Mouse (Mus musculus): Measurements from ENCODE around the gene Pqlc3. TPM values are rescaled to one million over a fixed set of nuclear protein-coding genes. Genes with fewer than 3 reads are reported as not detected.
A peak's percentile ranks its signal among the peaks of the same experiment; 100 is the strongest.

Pqlc3 gene
- 2.5 and 3.0 TPM in 2 replicates for polyA plus RNA-seq (2014; fragmentation: Nextera tagmentation; extraction: Ambion mirVana)

DNA sequence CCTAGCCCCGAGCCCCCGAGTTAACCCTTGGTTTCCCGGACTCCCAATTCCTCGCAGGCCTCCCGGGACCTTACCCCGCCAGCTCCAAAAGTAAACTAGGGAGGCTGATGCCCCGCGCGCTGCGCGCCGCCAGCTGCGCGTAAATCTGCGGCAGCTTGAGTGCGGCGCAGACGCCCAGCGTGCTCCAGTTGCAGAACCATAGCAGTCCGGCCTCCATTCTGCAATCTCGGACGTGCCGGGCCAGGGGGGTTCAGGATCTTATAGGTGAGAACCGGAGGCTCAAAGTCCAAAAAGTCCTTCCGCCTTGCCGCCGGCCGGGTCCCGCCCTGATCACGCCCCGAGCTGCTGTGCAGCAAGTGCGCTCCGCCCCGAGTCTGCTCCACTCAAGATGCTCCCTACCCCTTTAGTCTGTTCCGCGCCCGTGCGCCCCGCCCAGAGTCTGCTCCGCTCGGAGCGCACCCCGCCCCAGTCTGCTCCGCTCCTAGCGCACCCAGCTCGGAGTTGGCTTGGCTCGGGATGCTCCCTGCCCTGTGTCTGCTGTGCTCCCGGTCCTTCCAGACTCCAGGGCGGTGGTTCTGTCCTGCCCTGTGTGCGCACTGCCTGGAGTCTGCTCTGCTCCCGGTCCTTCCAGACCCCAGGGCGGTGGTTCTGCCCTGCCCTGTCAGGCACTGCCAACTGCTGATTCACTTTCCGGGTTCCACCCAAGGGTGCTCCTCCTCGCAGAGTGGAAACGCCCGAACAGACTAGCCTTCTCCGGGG lies at the start of gene Pqlc3:
Pqlc3 (minus strand) TSS at position 670 of the 759 bp plus-strand sequence.
- Histone ChIP-seq H3K4me1 (ENCODE audit: control insufficient read depth, insufficient read depth, low read length) (0 out of 2 replicates have a peak, but pooled peaks cover 16% of the 10 kb centered on the region), H3K27ac (ENCODE audit: low read depth, low read length) (no peak within 1 kb of the TSS), H3K9me3 (ENCODE audit: control insufficient read depth, low read length) (no peaks in the 10 kb centered on the region), H3K9ac (ENCODE audit: low read depth, low read length) (peak within 1 kb of the TSS; percentile 47; the same call in 1 of the 2 replicates), H3K4me3 (ENCODE audit: low read length) (peak within 1 kb of the TSS; percentile 50), H3K4me2 (replicated peaks; ENCODE audit: low read depth, low read length) (peak within 1 kb of the TSS; percentile 87), H3K36me3 (ENCODE audit: control insufficient read depth, insufficient read depth, low read length) (no peaks in the 10 kb centered on the region), H3K27me3 (ENCODE audit: control insufficient read depth, insufficient read depth, low read length) (peaks cover 8% of the 10 kb centered on the region)
- WGBS = under 1% methylated on average over 57 of the region's 57 CpGs
- peak; percentile 94 for ATAC-seq (ENCODE audit: low FRiP score, low TSS enrichment)

DNA sequence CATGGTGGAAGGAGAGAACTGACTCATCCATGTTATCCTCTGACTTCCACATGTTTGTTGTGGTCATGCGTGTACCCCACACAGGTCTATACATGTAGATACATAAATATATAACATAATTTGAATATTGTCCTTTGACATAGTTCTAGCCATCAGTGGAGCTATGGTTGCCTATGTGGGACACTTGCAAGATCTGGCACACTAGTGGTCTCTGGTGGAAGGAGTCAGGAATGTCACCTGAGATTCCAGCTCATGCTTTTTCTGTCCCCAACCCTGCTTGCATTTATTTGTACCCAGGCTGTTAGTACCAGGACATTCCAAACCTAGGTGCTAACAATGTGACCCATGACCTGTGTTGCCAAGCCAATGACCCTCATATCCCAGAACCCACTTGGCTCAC lies 49.6 kb upstream of the Pqlc3 start:
- Histone ChIP-seq H3K4me1 (ENCODE audit: control insufficient read depth, insufficient read depth, low read length) (no peaks in the 10 kb centered on the region), H3K27me3 (ENCODE audit: control insufficient read depth, insufficient read depth, low read length) (no peaks in the 10 kb centered on the region), H3K27ac (ENCODE audit: low read depth, low read length) (no peak overlapping the region), H3K36me3 (ENCODE audit: control insufficient read depth, insufficient read depth, low read length) (no peaks in the 10 kb centered on the region), H3K9ac (ENCODE audit: low read depth, low read length) (no peak overlapping the region), H3K4me2 (replicated peaks; ENCODE audit: low read depth, low read length) (no peak overlapping the region), H3K9me3 (ENCODE audit: control insufficient read depth, low read length) (no peaks in the 10 kb centered on the region), H3K4me3 (ENCODE audit: low read length) (no peak overlapping the region)
- 100% methylated on average over 1 of the region's 1 CpGs for WGBS
- ATAC-seq (ENCODE audit: low FRiP score, low TSS enrichment) = no peak

DNA sequence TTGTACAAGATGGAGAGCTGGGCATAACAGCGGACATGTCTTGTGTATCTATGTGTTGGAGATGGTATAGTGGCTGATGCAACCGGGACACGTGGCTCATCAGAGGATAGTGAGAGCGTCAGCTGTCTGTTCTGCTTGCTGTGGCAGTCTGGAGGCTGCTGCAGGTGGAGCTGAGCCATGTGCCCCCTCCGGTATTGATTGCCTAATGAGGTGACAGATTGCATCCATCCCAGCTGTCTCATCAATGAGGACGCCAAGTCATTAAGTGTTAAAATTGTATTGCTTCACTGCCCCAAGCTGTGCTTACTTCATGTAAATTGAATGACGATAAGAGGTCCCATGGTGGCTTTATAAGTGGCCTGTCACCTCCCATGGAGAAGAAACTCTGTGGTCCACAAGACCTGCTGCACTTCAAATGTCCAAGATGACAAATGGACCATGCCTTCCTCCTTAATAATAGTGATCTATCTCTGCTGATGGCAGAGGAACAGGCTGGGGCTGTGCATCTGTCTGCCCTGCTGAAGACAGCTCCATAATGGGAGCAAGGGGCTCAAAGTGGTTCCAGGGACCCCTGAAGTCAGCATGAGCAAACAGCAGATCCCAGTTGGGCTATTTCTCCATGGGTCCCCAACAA lies 48.9 kb upstream of the Pqlc3 start:
- no peaks in the 10 kb centered on the region for H3K9me3 ChIP-seq (ENCODE audit: control insufficient read depth, low read length)
- no peak overlapping the region for H3K27ac ChIP-seq (ENCODE audit: low read depth, low read length)
- H3K36me3 ChIP-seq (ENCODE audit: control insufficient read depth, insufficient read depth, low read length) = no peaks in the 10 kb centered on the region
- no peaks in the 10 kb centered on the region for H3K4me1 ChIP-seq (ENCODE audit: control insufficient read depth, insufficient read depth, low read length)
- H3K4me3 ChIP-seq (ENCODE audit: low read length) = no peak overlapping the region
- no peak overlapping the region for H3K9ac ChIP-seq (ENCODE audit: low read depth, low read length)
- H3K4me2 ChIP-seq (replicated peaks; ENCODE audit: low read depth, low read length) = no peak overlapping the region
- no peak for ATAC-seq (ENCODE audit: low FRiP score, low TSS enrichment)
- H3K27me3 ChIP-seq (ENCODE audit: control insufficient read depth, insufficient read depth, low read length) = no peaks in the 10 kb centered on the region
- 63% methylated on average over 7 of the region's 7 CpGs for WGBS

DNA sequence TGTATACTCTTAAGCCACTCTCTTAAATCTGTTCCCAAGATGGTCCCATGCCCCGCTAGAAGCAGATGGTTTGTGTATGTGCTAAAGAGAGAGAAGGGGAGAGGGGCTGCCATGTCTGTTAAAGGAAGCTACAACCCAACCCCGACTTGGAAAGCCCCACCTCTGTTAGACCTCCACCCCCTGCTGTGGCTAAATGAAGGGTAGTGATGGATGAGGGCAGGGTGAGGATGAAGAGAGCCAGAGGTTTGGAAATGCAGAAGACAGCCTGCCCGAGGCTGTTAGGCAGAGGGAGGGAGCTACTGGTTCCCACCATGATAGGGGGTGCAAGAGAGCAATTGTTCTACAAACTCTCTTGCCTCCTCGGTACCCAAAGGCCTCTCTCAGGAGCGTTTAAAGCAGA lies 43.1 kb upstream of the Pqlc3 start:
- no peaks in the 10 kb centered on the region for H3K4me1 ChIP-seq (ENCODE audit: control insufficient read depth, insufficient read depth, low read length)
- H3K36me3 ChIP-seq (ENCODE audit: control insufficient read depth, insufficient read depth, low read length) = no peaks in the 10 kb centered on the region
- H3K27ac ChIP-seq (ENCODE audit: low read depth, low read length) = no peak overlapping the region
- H3K9me3 ChIP-seq (ENCODE audit: control insufficient read depth, low read length) = no peaks in the 10 kb centered on the region
- H3K4me3 ChIP-seq (ENCODE audit: low read length) = no peak overlapping the region
- no peak for ATAC-seq (ENCODE audit: low FRiP score, low TSS enrichment)
- 45% methylated on average over 5 of the region's 5 CpGs for WGBS
- H3K4me2 ChIP-seq (replicated peaks; ENCODE audit: low read depth, low read length) = no peak overlapping the region
- H3K9ac ChIP-seq (ENCODE audit: low read depth, low read length) = no peak overlapping the region
- no peaks in the 10 kb centered on the region for H3K27me3 ChIP-seq (ENCODE audit: control insufficient read depth, insufficient read depth, low read length)

DNA sequence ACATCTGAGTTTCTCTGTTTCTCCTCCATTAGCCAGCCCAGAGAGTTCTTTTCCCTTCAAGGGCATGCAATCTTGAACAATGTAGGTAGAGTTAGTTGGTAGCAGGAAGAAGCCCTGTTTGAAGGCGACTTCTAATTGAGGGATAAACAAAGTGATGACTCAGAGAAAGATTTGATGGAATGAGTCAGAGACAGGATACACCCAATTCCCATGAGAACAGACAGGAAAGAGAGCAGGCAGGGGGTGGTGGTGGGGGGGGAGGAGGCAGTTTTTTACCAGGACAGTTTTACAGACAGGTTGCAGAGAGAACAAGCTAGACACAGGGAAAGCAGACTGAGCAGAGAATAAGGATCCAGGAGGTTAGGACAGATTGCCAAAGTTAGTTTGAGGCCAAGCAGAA lies 40.4 kb upstream of the Pqlc3 start:
- no peaks in the 10 kb centered on the region for H3K9me3 ChIP-seq (ENCODE audit: control insufficient read depth, low read length)
- H3K4me2 ChIP-seq (replicated peaks; ENCODE audit: low read depth, low read length) = no peak overlapping the region
- H3K4me3 ChIP-seq (ENCODE audit: low read length) = no peak overlapping the region
- H3K4me1 ChIP-seq (ENCODE audit: control insufficient read depth, insufficient read depth, low read length) = no peaks in the 10 kb centered on the region
- no peaks in the 10 kb centered on the region for H3K27me3 ChIP-seq (ENCODE audit: control insufficient read depth, insufficient read depth, low read length)
- H3K36me3 ChIP-seq (ENCODE audit: control insufficient read depth, insufficient read depth, low read length) = no peaks in the 10 kb centered on the region
- 47% methylated on average over 1 of the region's 1 CpGs for WGBS
- no peak overlapping the region for H3K27ac ChIP-seq (ENCODE audit: low read depth, low read length)
- no peak overlapping the region for H3K9ac ChIP-seq (ENCODE audit: low read depth, low read length)
- no peak for ATAC-seq (ENCODE audit: low FRiP score, low TSS enrichment)

DNA sequence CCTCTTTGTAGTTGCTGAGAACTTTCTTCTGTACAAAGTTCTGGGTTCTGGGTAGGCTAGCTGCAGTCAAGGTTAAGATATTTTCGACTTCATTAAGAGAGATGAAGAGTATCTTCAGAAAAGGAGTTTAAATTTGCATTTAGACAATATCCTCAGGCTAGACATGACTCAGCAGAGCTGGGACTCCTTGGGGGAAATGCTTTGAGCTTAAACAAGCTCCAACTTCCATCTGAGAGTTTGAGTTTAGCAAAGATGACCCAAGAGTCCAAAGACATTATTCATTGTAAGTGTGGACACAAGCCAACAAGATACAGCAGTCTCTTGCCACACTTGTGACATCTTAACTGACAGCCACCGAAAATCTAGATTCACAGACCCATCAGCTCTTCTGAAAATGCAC lies 39.2 kb upstream of the Pqlc3 start:
- H3K4me2 ChIP-seq (replicated peaks; ENCODE audit: low read depth, low read length) = no peak overlapping the region
- H3K27ac ChIP-seq (ENCODE audit: low read depth, low read length) = no peak overlapping the region
- no peaks in the 10 kb centered on the region for H3K36me3 ChIP-seq (ENCODE audit: control insufficient read depth, insufficient read depth, low read length)
- H3K4me3 ChIP-seq (ENCODE audit: low read length) = no peak overlapping the region
- no peak for ATAC-seq (ENCODE audit: low FRiP score, low TSS enrichment)
- H3K9ac ChIP-seq (ENCODE audit: low read depth, low read length) = no peak overlapping the region
- H3K9me3 ChIP-seq (ENCODE audit: control insufficient read depth, low read length) = no peaks in the 10 kb centered on the region
- no peaks in the 10 kb centered on the region for H3K27me3 ChIP-seq (ENCODE audit: control insufficient read depth, insufficient read depth, low read length)
- 81% methylated on average over 2 of the region's 2 CpGs for WGBS
- no peaks in the 10 kb centered on the region for H3K4me1 ChIP-seq (ENCODE audit: control insufficient read depth, insufficient read depth, low read length)

DNA sequence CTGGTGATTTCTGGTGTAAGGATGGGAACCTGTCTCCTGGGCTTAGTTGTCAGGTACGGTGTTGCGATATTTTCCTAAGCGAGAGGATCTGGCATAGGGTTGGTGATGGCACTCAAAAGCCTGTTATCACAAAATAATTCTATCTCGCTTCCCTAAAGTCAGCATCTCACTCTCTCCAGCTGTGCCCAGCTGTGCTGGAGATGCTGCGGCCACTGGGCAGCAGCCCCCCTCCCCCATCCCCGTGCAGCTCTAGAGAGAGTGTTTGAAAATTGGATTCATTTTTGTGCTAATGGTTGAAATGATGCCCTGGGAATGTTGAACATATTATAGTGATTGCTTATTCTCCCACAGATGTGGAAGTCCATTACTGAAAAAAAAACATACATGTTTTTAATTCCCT lies 38.0 kb upstream of the Pqlc3 start:
- no peak for ATAC-seq (ENCODE audit: low FRiP score, low TSS enrichment)
- no peaks in the 10 kb centered on the region for H3K36me3 ChIP-seq (ENCODE audit: control insufficient read depth, insufficient read depth, low read length)
- H3K27me3 ChIP-seq (ENCODE audit: control insufficient read depth, insufficient read depth, low read length) = no peaks in the 10 kb centered on the region
- H3K4me3 ChIP-seq (ENCODE audit: low read length) = no peak overlapping the region
- WGBS = 81% methylated on average over 6 of the region's 6 CpGs
- no peak overlapping the region for H3K27ac ChIP-seq (ENCODE audit: low read depth, low read length)
- H3K4me2 ChIP-seq (replicated peaks; ENCODE audit: low read depth, low read length) = no peak overlapping the region
- no peaks in the 10 kb centered on the region for H3K9me3 ChIP-seq (ENCODE audit: control insufficient read depth, low read length)
- H3K9ac ChIP-seq (ENCODE audit: low read depth, low read length) = no peak overlapping the region
- H3K4me1 ChIP-seq (ENCODE audit: control insufficient read depth, insufficient read depth, low read length) = no peaks in the 10 kb centered on the region

DNA sequence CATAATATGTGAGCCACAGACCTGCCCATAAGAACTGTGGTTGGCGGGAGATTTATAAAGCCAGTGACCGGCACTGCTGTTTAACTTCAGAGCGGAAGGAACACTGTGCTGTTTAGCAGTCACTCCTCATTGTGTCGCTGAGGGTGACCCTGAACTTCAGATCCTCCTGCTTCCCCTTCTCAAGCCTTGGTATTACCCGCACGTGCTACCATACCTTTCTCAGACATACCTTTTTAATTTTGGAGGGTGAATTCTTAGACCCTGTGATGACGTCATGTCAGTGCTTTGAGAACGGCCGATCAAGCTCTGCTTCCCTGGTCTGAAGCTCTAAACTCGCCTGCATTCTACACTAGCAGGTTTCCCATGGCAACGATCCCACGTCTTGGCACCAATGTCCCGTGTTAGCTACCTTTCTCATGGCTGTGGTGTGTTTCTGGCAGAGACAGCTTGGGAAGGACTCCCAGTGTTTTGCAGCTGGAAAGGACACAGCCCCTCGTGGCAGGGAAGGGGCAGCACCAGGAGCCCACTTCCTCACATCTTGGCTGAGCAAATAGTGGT lies 36.9 kb upstream of the Pqlc3 start:
- Histone ChIP-seq H3K36me3 (ENCODE audit: control insufficient read depth, insufficient read depth, low read length) (no peaks in the 10 kb centered on the region), H3K27me3 (ENCODE audit: control insufficient read depth, insufficient read depth, low read length) (no peaks in the 10 kb centered on the region), H3K9me3 (ENCODE audit: control insufficient read depth, low read length) (no peaks in the 10 kb centered on the region), H3K27ac (ENCODE audit: low read depth, low read length) (no peak overlapping the region), H3K4me2 (replicated peaks; ENCODE audit: low read depth, low read length) (no peak overlapping the region), H3K4me1 (ENCODE audit: control insufficient read depth, insufficient read depth, low read length) (no peaks in the 10 kb centered on the region), H3K4me3 (ENCODE audit: low read length) (no peak overlapping the region), H3K9ac (ENCODE audit: low read depth, low read length) (no peak overlapping the region)
- ATAC-seq (ENCODE audit: low FRiP score, low TSS enrichment) = no peak
- 70% methylated on average over 14 of the region's 14 CpGs for WGBS

DNA sequence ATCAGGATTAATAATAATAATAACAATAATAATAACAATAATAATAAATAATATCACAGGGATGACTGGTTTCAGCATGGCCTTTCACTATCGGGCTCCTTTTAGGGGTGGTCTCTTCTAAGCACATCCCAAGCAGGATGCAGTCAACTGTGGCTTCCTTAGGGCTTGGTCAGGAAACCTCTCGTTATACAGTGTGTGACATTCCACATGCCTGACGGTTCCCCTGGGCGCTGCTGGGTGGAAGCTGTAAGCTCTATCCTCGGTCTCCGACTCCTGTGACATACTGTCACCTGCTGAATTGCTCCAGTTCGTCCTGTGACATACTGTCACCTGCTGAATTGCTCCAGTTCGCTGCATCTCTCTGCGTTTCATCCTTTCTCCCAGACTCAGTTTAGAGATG lies 36.3 kb upstream of the Pqlc3 start:
- no peak overlapping the region for H3K4me3 ChIP-seq (ENCODE audit: low read length)
- 42% methylated on average over 9 of the region's 9 CpGs for WGBS
- H3K9me3 ChIP-seq (ENCODE audit: control insufficient read depth, low read length) = no peaks in the 10 kb centered on the region
- no peak overlapping the region for H3K9ac ChIP-seq (ENCODE audit: low read depth, low read length)
- no peaks in the 10 kb centered on the region for H3K4me1 ChIP-seq (ENCODE audit: control insufficient read depth, insufficient read depth, low read length)
- no peaks in the 10 kb centered on the region for H3K27me3 ChIP-seq (ENCODE audit: control insufficient read depth, insufficient read depth, low read length)
- H3K36me3 ChIP-seq (ENCODE audit: control insufficient read depth, insufficient read depth, low read length) = no peaks in the 10 kb centered on the region
- ATAC-seq (ENCODE audit: low FRiP score, low TSS enrichment) = no peak
- H3K27ac ChIP-seq (ENCODE audit: low read depth, low read length) = no peak overlapping the region
- H3K4me2 ChIP-seq (replicated peaks; ENCODE audit: low read depth, low read length) = no peak overlapping the region
